Mouse (Mus musculus): ENCODE results near the gene Phf12. TPM values are rescaled to one million over a fixed set of nuclear protein-coding genes. Genes with fewer than 3 reads are reported as not detected.

The Phf12 gene
- total RNA-seq (2021), result 10 to 100 TPM; 43.9 to 52.6 TPM
- long read RNA-seq, experiment 1, full-length matches to known transcripts, result 2 of 13 reads
- long read RNA-seq, experiment 1, partial matches to known transcripts, result 4 of 13 reads
- long read RNA-seq, experiment 1, other reads (novel, unspliced or antisense), result 7 of 13 reads
- long read RNA-seq, experiment 2, full-length matches to known transcripts, result 2 of 26 reads
- long read RNA-seq, experiment 2, partial matches to known transcripts, result 18 of 26 reads
- long read RNA-seq, experiment 2, other reads (novel, unspliced or antisense), result 6 of 26 reads

- DNase-seq (ENCODE audit: low spot score in 2 of 2), result peak; percentile 99 to 100
Measured at GRCm38 (mm10) chr11:77982441-77982905, at the start of gene Phf12. Gene Phf12, plus strand, starts transcription at chr11:77982754.

DNA sequence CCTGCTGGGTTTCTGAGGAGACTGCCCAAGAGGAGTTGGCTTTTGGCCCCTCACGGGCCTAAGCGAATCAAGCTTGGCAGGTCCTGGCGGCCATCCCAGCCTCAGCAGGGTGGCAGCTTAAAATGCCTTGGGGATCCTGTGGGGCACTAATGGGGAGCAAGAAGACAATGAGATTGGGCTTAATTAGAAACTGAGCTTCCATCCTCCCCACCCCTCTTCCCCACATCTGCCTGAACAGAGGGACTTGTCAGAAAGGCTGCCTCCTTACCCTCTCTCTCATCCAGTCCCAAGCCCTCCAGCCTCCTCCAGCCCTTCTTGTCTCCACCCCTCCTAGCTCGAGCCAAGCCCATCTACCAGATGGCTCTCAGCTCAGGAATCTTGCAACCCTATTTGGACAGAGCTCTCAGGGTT is 48.4 kb upstream of the Phf12 start:
- no peak for DNase-seq (ENCODE audit: low spot score in 2 of 2)

DNA sequence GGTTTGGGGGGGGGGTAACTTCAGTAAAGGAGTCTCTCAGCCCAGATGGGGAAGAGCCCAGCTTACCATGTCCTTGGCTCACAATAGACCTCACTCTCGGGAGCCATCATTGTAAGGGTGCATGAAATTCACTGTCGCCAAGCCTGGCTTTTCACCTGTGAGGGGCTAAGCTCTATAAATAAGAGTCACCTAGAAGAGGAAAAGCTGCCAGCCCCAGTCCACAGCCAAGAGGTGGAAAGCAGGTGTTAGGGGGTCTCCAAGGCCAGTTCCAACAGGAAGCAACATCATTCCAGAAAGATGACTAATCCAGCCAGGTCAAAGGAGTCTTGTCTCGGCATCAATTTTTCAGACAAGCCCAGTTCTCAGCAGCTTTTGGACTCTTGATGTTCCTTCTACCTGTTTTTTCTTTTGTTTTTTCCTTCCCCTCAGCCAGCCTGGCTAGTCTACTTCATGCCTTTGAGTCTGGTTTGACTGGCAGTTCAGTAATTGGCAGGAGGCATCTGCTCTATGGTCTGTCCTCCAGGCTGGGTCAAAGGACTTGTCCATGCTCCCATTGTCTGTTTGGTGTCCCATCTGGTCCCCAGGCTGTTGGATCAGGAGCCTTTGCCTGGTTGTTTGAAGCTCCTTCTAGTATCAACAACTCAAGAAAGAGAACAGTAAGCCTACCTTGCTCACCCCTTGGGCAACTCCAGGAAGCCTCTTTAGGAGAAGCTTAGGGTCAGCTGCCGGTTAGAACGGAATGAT is 47.8 kb upstream of the Phf12 start:
- DNase-seq (ENCODE audit: low spot score in 2 of 2), result no peak

- no peak for DNase-seq (ENCODE audit: low spot score in 2 of 2)
Measured at GRCm38 (mm10) chr11:77936846-77937245, 45.7 kb upstream of the Phf12 start.

GRCm38 (mm10) chr11:77937649-77938410 is 44.7 kb upstream of the Phf12 start:
- DNase-seq (ENCODE audit: low spot score in 2 of 2), result no peak

DNA sequence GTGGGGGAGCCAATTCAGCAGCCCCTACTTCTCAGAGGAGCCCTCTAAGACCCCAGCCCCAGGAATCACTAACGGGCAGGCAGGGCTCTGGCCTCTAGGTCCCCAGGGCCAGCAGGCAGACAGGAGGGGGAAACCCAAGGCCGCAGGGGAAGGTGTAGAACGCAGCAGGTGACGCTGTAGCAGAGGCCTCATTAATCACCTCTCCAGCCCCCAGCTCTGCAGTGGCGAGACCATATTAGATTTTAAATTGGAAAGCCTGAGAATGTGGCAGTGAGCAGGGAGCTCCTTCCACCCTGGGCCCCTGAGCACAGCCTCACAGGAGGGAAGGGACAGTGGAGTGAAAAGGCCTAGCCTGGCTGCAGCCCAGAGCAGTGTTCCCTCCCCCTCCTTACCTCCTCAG is 40.3 kb upstream of the Phf12 start:
- DNase-seq (ENCODE audit: low spot score in 2 of 2), result no peak

DNA sequence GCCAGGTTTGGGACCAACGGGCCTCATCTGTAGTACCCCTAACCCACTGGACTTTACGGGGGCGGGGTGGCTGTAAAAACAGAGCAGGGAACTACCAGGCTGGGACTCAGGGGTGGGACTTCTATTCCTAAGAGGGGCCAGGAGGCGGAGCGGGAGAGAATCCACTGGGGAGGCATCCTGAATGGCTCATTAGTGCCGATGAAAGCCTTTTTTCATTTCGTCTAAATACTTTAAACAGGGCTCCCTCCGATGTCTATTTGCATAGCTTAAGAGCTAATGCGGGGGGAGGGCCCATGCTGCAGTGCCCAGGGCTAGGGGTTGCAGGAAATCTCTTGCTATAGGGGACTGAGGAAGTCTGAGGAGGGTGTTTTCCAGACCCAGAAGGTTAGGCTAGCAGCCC is 34.7 kb upstream of the Phf12 start:
- DNase-seq (ENCODE audit: low spot score in 2 of 2), result no peak

GRCm38 (mm10) chr11:77950125-77950685 is 32.3 kb upstream of the Phf12 start:
- no peak for DNase-seq (ENCODE audit: low spot score in 2 of 2)

DNA sequence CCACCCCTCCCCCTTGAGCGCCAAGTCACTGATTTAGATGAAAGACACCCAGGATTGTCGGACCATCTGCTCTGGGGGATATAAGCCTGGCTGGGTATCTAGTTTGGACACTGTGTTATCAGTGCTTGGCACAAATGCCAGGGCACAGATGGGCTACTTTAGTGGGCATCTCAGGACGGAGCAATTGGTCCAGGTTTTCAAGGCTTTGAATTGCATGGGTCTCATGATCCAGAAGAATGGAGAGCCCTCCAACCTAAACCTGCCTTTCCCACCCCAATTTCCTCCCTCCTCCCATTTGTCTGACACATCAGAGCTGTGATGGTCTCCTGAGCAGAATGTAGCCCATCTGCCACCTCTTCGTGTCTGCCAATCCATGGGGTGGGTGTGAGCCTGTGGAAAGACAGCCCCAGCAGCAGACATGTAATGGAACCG is 31.7 kb upstream of the Phf12 start:
- DNase-seq (ENCODE audit: low spot score in 2 of 2), result peak; percentile 72 to 90

GRCm38 (mm10) chr11:77953671-77954070 is 28.9 kb upstream of the Phf12 start:
- no peak for DNase-seq (ENCODE audit: low spot score in 2 of 2)

GRCm38 (mm10) chr11:77956428-77956827 is 26.1 kb upstream of the Phf12 start:
- DNase-seq (ENCODE audit: low spot score in 2 of 2), result no peak

- DNase-seq (ENCODE audit: low spot score in 2 of 2), result no peak
Measured at GRCm38 (mm10) chr11:77958268-77958667, 24.3 kb upstream of the Phf12 start.

DNA sequence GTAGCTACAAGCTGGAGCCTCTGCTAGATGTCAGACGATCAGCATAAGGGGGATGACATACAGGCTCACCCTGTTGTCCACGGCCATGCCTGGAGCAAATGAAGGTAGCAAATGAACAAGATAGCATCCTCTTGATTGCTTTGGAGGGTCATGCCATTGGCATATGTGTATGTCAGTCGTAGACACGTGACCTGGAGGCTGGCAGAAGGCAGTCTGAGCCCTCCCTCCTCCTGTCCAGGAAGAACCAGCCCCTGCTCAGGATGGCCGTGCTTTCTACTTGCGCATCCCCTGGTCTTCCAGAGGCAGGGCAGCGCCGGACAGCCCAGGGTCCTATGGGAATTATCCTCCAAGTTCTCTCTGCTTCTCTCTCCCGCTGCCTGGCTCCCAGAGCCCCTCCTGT is 23.6 kb upstream of the Phf12 start:
- DNase-seq (ENCODE audit: low spot score in 2 of 2), result no peak

- DNase-seq (ENCODE audit: low spot score in 2 of 2), result peak; percentile 80 to 83
Measured at GRCm38 (mm10) chr11:77960199-77960598, 22.4 kb upstream of the Phf12 start.

- DNase-seq (ENCODE audit: low spot score in 2 of 2), result no peak
Measured at GRCm38 (mm10) chr11:77960898-77961297, 21.7 kb upstream of the Phf12 start.

- no peak for DNase-seq (ENCODE audit: low spot score in 2 of 2)
Measured at GRCm38 (mm10) chr11:77962946-77963345, 19.6 kb upstream of the Phf12 start.

DNA sequence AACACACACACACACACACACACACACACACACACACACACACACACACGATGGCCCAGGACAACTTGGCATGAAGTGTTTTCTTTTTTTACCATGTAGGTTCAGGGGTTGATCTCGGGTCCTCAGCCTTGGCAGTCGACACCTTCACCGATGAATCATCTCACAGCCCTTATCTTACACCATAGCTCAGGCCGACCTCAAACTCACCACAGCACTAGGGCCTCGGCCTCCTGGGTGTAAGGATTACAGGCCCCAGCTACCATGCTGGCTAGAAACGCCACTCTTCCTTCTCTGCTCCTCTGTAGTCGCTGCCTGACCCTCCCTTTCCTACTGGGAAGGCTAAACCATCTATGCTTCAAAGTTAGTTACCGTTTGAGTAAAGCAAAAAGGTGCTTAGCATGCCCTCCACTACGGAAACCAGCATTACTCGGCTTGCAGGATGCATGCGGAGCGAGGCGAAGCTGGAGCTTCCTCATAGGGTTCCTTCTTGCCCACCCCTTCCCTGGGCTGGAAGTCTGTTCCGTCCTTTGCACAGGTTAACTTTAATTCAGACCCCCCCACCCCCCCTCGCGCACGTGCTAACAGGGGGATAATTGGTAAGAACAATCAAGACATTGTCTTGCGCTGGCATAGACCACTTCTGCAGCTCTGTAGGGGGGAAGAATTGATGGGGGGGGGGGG is 18.0 kb upstream of the Phf12 start:
- no peak for DNase-seq (ENCODE audit: low spot score in 2 of 2)

GRCm38 (mm10) chr11:77965101-77966036 is 17.2 kb upstream of the Phf12 start:
- peak; percentile 88 to 94 for DNase-seq (ENCODE audit: low spot score in 2 of 2)

- no peak for DNase-seq (ENCODE audit: low spot score in 2 of 2)
Measured at GRCm38 (mm10) chr11:77966037-77966391, 16.5 kb upstream of the Phf12 start.

DNA sequence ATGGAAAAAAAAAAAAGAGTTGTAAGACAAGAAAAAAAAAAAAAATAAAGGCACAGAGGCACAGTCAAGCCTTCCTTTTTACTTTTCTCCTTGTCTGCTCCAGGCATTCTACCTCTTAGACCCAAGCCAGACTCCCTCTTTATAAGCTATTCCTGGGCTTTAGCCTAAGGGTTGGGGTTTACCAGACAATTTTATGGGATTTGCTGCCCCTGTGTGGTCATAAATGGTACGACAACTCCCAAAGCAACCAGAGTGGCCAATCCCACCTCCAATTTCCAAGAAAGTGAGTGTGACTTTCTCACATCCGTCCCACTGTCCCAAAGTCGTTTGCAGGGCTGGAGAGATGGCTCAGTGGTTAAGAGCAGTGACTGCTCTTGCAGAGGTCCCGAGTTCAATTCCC is 15.4 kb upstream of the Phf12 start:
- DNase-seq (ENCODE audit: low spot score in 2 of 2), result peak; percentile 87 to 90

Measured in layer of hippocampus, postnatal 14 days (tissue).